ENCODE assay signal across 8 mouse cellular contexts in genomic region chr19:38929471-38930251, GRCm38 (mm10). TPM values are rescaled to one million over a fixed set of nuclear protein-coding genes. Genes with fewer than 3 reads are reported as not detected.
A peak's percentile ranks its signal among the peaks of the same experiment; 100 is the strongest.
DNase-seq lines count a peak whose midpoint lies in the region; ATAC-seq lines count a peak whose summit lies in the region.

No protein-coding gene starts in this region.

- H3K9ac ChIP-seq in limb, embryonic 12.5 days (replicated peaks): no peak overlapping the region
- H3K9ac ChIP-seq in stomach, embryonic 14.5 days (replicated peaks; ENCODE audit: low read depth, low read length): peak overlapping the region; percentile 60; the same call in 1 of the 2 replicates

- H3K4me1 ChIP-seq in erythroblast, embryonic 14.5 days (ENCODE audit: control insufficient read depth): peaks cover 37% of the 10 kb centered on the region
- H3K4me1 ChIP-seq in limb, embryonic 12.5 days (replicated peaks): peaks cover 19% of the 10 kb centered on the region
- no peaks in the 10 kb centered on the region for H3K4me1 ChIP-seq in stomach, embryonic 14.5 days (ENCODE audit: control insufficient read depth, insufficient read depth, low read length)

- H3K27ac ChIP-seq in limb, embryonic 12.5 days: no peak overlapping the region
- no peak overlapping the region for H3K27ac ChIP-seq in stomach, embryonic 14.5 days (ENCODE audit: low read length)

- H3K36me3 ChIP-seq in erythroblast, embryonic 14.5 days (ENCODE audit: control insufficient read depth): peaks cover 28% of the 10 kb centered on the region
- peaks cover 18% of the 10 kb centered on the region for H3K36me3 ChIP-seq in limb, embryonic 12.5 days
- no peaks in the 10 kb centered on the region; the same call in 1 of the 2 replicates for H3K36me3 ChIP-seq in stomach, embryonic 14.5 days (ENCODE audit: control insufficient read depth, insufficient read depth, low read length)

- H3K4me3 ChIP-seq in erythroblast, embryonic 14.5 days (replicated peaks): peak overlapping the region; percentile 84
- peak overlapping the region; percentile 80 for H3K4me3 ChIP-seq in limb, embryonic 12.5 days (replicated peaks)
- peak overlapping the region; percentile 76 for H3K4me3 ChIP-seq in stomach, embryonic 14.5 days (ENCODE audit: low read depth, low read length)

- no peaks in the 10 kb centered on the region for H3K27me3 ChIP-seq in erythroblast, embryonic 14.5 days (ENCODE audit: control insufficient read depth)
- no peaks in the 10 kb centered on the region for H3K27me3 ChIP-seq in limb, embryonic 12.5 days
- H3K27me3 ChIP-seq in stomach, embryonic 14.5 days (ENCODE audit: control insufficient read depth, insufficient read depth, low read length): no peaks in the 10 kb centered on the region

- peak overlapping the region; percentile 74 for H3K4me2 ChIP-seq in limb, embryonic 12.5 days
- peak overlapping the region; percentile 75 for H3K4me2 ChIP-seq in stomach, embryonic 14.5 days (replicated peaks; ENCODE audit: low read depth, low read length)

- peak; percentile 12 for DNase-seq in right cerebral cortex, adult 18-20 months
- no peak for DNase-seq in right cerebral cortex, postnatal 10 days (ENCODE audit: low spot score in 2 of 2)
- no peak for DNase-seq in urinary bladder, adult 18-20 months (ENCODE audit: low spot score in 2 of 2)
- no peak for DNase-seq in right cerebral cortex, postnatal 4 days

- no peak for ATAC-seq in erythroblast, adult 5-6 weeks (replicated peaks; ENCODE audit: low FRiP score, poor library complexity, severe bottlenecking)
- no peak for ATAC-seq in limb, embryonic 12.5 days (ENCODE audit: insufficient number of reproducible peaks, insufficient read depth, low FRiP score, low TSS enrichment, low read depth)
- ATAC-seq in stomach, embryonic 14.5 days (ENCODE audit: insufficient number of reproducible peaks, insufficient read depth, low FRiP score, low read depth): no peak

- H3K9me3 ChIP-seq in erythroblast, embryonic 14.5 days (ENCODE audit: control insufficient read depth, low read length): no peaks in the 10 kb centered on the region
- H3K9me3 ChIP-seq in limb, embryonic 12.5 days: no peaks in the 10 kb centered on the region
- no peaks in the 10 kb centered on the region for H3K9me3 ChIP-seq in stomach, embryonic 14.5 days (ENCODE audit: control insufficient read depth, low read depth, low read length)

- 75% methylated on average over 13 of the region's 13 CpGs for WGBS in limb, embryonic 12.5 days
- WGBS in stomach, embryonic 14.5 days: 64% methylated on average over 13 of the region's 13 CpGs

RNA-seq across cellular contexts. Expression of gene Hells, which starts 1.1 kb away (rescaled TPM):
- polyA plus RNA-seq in erythroblast, embryonic 14.5 days (2012): 0.28 and 0.35 TPM in 2 replicates
- total RNA-seq in erythroblast, adult 5-6 weeks (2015; ENCODE audit: low replicate concordance): 11.0 and 23.0 TPM in 2 replicates
- total RNA-seq in erythroblast, adult 5-6 weeks (2017; ENCODE audit: low replicate concordance): 13.5 and 15.9 TPM in 2 replicates
- 70.2 and 86.4 TPM in 2 replicates for polyA plus RNA-seq in limb, embryonic 12.5 days (2016; fragmentation: Nextera tagmentation; extraction: Ambion mirVana)
- polyA plus RNA-seq in stomach, embryonic 14.5 days (2014; fragmentation: Nextera tagmentation; extraction: Ambion mirVana): 49.4 and 49.9 TPM in 2 replicates

Comparison
In these comparisons a context has a peak if more than half of its experiments do, and no peak if none do; other contexts are left out.
1. RNA of gene Hells, which starts 1.1 kb away (polyA plus RNA-seq): 70.2 to 86.4 TPM in limb, embryonic 12.5 days and 49.4 to 49.9 TPM in stomach, embryonic 14.5 days; 0.28 to 0.35 TPM in erythroblast, embryonic 14.5 days; every median in the first group is over 10 times any median in the second.
2. Peak in every context shown above with its lines, with median percentiles within 50 percentile points of each other: H3K4me3 ChIP-seq.